Mouse (Mus musculus) right cerebral cortex, postnatal 14 days (tissue): ENCODE measurements around the gene H2afy.

ENCODE experiments used
- DNase-seq: peaks from one replicate; pipeline ENCODE4 v3.0.0; 2022

The H2afy gene

GRCm38 (mm10) chr13:56136200-56136599 is at the start of gene H2afy:
Gene H2afy (minus strand): TSS chr13:56136361.
- no peak for DNase-seq

GRCm38 (mm10) chr13:56183687-56184086 is 47.5 kb upstream of the H2afy start:
- DNase-seq: no peak

- DNase-seq: no peak
These were observed 45.3 kb upstream of the H2afy start for GRCm38 (mm10) chr13:56181424-56181823.

- no peak for DNase-seq
These were observed 42.4 kb upstream of the H2afy start, which contains the start of gene Tifab for GRCm38 (mm10) chr13:56178416-56179035. Gene Tifab (minus strand): TSS chr13:56178885.

- DNase-seq: no peak
These were observed 40.1 kb upstream of the H2afy start for GRCm38 (mm10) chr13:56176310-56176709.

GRCm38 (mm10) chr13:56175848-56176247 is 39.7 kb upstream of the H2afy start:
- no peak for DNase-seq

GRCm38 (mm10) chr13:56172901-56173545 is 36.9 kb upstream of the H2afy start:
- DNase-seq: no peak

GRCm38 (mm10) chr13:56172106-56172505 is 35.9 kb upstream of the H2afy start:
- DNase-seq: no peak

GRCm38 (mm10) chr13:56168403-56168781 is 32.2 kb upstream of the H2afy start:
- no peak for DNase-seq

- DNase-seq: no peak
These were observed 31.6 kb upstream of the H2afy start for GRCm38 (mm10) chr13:56167446-56168402.

GRCm38 (mm10) chr13:56165561-56165960 is 29.4 kb upstream of the H2afy start:
- no peak for DNase-seq

GRCm38 (mm10) chr13:56164372-56164771 is 28.2 kb upstream of the H2afy start:
- no peak for DNase-seq

- no peak for DNase-seq
These were observed 27.6 kb upstream of the H2afy start for GRCm38 (mm10) chr13:56163751-56164150.

- DNase-seq: no peak
These were observed 26.7 kb upstream of the H2afy start for GRCm38 (mm10) chr13:56162859-56163258.

- no peak for DNase-seq
These were observed 23.6 kb upstream of the H2afy start for GRCm38 (mm10) chr13:56159614-56160363.

- DNase-seq: no peak
These were observed 22.9 kb upstream of the H2afy start for GRCm38 (mm10) chr13:56159016-56159601.

GRCm38 (mm10) chr13:56155671-56156070 is 19.5 kb upstream of the H2afy start:
- DNase-seq: no peak

- DNase-seq: no peak
These were observed 18.9 kb upstream of the H2afy start for GRCm38 (mm10) chr13:56155048-56155447.

GRCm38 (mm10) chr13:56152773-56153460 is 16.8 kb upstream of the H2afy start:
- no peak for DNase-seq

GRCm38 (mm10) chr13:56151404-56152226 is 15.5 kb upstream of the H2afy start:
- DNase-seq: peak; percentile 60

- DNase-seq: peak; percentile 45
These were observed 9.4 kb upstream of the H2afy start for GRCm38 (mm10) chr13:56145523-56145922.
